Mouse (Mus musculus) heart, adult 2 months (tissue): ENCODE measurements around the gene Trem3.

ENCODE experiments used
- CTCF ChIP-seq: fragments of 200-600 bp; IDR thresholded peaks from 2 replicates; pipeline ENCODE4 v1.8.1; 2022; ENCODE audit warnings: antibody characterized with exemption, mild to moderate bottlenecking, moderate library complexity
- EP300 ChIP-seq: fragments of 200-500 bp; IDR thresholded peaks from 2 replicates; pipeline ENCODE4 v1.6.1; 2011; ENCODE audit warnings: low read depth, low read length, control low read depth; ENCODE audit not compliant: insufficient read depth
- POLR2A ChIP-seq: fragments of 200-500 bp; IDR thresholded peaks from 2 replicates; pipeline ENCODE4 v1.6.1; 2011; ENCODE audit warnings: mild to moderate bottlenecking, low read depth, low read length, control low read depth; ENCODE audit not compliant: insufficient read depth

DNA sequence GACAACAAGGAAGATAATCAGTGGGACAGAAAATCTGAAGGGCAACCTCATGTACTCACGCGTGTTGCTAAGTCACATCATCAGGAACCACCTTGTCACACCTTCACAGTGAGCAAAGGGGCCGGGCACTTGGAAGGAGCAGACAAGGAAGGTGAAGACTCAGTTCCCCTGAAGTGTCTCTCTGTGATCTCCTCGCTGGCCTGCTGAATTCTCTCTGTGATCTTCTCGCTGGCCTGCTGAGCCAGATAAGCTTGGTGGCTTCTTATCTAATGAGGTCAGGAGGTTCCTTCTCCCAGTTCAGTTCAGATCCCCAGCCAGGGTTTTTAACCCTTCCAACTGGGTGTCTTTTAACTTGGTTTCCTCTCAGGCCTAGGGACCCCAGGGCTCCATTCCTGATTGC, 24.6 kb downstream of the Trem3 start:
- TF ChIP-seq CTCF (no peak), EP300 (no peak), POLR2A (no peak)
